Mouse (Mus musculus) cortical plate, adult 2 months (tissue): Measurements from ENCODE around the gene Recql5.

Experiments used
- CTCF ChIP-seq: fragments of 200-500 bp; IDR thresholded peaks from 2 replicates; pipeline ENCODE4 v1.5.1; 2011; ENCODE audit warnings: mild to moderate bottlenecking, control low read depth, low read length; ENCODE audit not compliant: insufficient read depth; ENCODE audit errors: extremely low read depth
- POLR2A ChIP-seq: fragments of 200-500 bp; IDR thresholded peaks from 2 replicates; pipeline ENCODE4 v1.6.1; 2011; ENCODE audit warnings: mild to moderate bottlenecking, low read length, control low read depth; ENCODE audit not compliant: insufficient read depth; ENCODE audit errors: extremely low read depth

- TF ChIP-seq POLR2A, result no peak
- no peak for TF ChIP-seq CTCF
Observed at GRCm38 (mm10) chr11:115945247-115945646, 12.0 kb upstream of the Recql5 start.
